Mouse (Mus musculus): ENCODE measurements around the gene Sema6d.

DNA sequence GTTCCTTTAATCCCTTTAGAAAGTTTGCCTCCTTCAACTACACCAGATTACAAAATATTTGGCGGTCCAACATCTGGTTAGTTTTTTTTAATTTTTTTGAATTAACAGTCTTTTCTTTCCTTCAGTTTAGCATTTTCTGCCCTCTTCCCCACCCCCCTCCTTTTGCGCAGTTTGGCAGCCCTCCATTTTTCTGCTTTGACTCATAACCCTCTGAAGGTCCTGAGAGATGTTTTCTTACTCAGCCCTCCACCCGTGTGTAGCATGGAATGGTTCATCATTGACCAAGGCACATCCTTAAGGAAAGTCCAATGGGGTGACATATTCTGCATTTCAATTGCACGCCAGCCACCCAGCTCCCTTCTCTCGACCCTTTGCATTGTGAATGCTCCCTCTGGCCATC is 570.9 kb downstream of the Sema6d start:
- TF ChIP-seq CTCF (IDR thresholded peaks at IDR 0.05; ENCODE audit: low read depth, low read length) (no peak), POLR2A (IDR thresholded peaks at IDR 0.05; ENCODE audit: borderline replicate concordance, low read depth, low read length) (no peak)
